Mouse (Mus musculus): ENCODE data around the gene Zfp981.
A peak's percentile ranks its signal among the peaks of the same experiment; 100 is the strongest.
"Not testable (repeated sequence)": the region's sequence is repeated elsewhere in the genome, so short reads cannot be mapped to it uniquely, and the experiment has no call there.

Zfp981 gene

DNA sequence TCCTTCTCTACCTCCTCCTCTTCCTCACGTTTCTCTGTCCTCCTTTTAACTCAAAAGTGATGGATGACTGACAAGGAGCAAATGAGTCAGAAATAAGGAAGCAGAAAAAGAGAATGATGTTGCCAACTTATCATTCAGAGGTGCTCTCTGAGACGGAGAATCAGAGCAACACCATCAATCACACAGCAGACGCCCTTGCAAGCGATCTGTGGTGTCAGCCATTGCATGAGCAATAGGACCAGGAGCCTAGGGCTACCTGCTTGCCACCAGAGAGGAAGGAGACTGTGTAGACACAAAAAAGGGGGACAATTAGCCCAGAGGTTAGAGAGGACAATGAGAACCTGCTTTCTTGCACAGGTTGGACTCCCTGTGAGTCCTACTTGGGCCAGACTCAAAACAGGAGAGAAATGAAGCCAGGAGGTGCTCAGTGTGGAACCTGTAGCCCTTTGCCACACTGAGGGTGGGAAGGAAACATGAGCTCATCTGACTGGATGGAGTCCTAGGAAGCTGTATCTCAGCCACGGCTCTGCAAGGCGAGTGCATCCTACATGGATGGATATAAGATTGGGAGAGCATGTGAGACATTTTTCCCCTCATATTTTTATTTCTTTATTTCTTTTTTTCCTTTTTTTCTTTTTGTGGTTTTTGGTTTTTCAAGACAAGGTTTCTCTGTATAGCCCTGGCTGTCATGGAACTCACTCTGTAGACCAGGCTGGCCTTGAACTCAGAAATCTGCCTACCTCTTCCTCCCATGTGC is 16.5 kb upstream of the Zfp981 start:
- not testable (repeated sequence) for DNase-seq (ENCODE audit: low read depth, low spot score)

- not testable (repeated sequence) for DNase-seq (ENCODE audit: low read depth, low spot score)
These were observed 15.1 kb upstream of the Zfp981 start for GRCm38 (mm10) chr4:146486753-146487152.

GRCm38 (mm10) chr4:146489196-146489595 is 12.6 kb upstream of the Zfp981 start:
- not testable (repeated sequence) for DNase-seq (ENCODE audit: low read depth, low spot score)

GRCm38 (mm10) chr4:146491993-146492392 is 9.8 kb upstream of the Zfp981 start:
- not testable (repeated sequence) for DNase-seq (ENCODE audit: low read depth, low spot score)

GRCm38 (mm10) chr4:146492439-146492838 is 9.4 kb upstream of the Zfp981 start:
- DNase-seq (ENCODE audit: low read depth, low spot score), result no peak

GRCm38 (mm10) chr4:146492851-146493250 is 9.0 kb upstream of the Zfp981 start:
- DNase-seq (ENCODE audit: low read depth, low spot score), result no peak

GRCm38 (mm10) chr4:146493319-146493907 is 8.4 kb upstream of the Zfp981 start:
- DNase-seq (ENCODE audit: low read depth, low spot score), result not testable (repeated sequence)

GRCm38 (mm10) chr4:146494980-146495379 is 6.8 kb upstream of the Zfp981 start:
- no peak for DNase-seq (ENCODE audit: low read depth, low spot score)

DNA sequence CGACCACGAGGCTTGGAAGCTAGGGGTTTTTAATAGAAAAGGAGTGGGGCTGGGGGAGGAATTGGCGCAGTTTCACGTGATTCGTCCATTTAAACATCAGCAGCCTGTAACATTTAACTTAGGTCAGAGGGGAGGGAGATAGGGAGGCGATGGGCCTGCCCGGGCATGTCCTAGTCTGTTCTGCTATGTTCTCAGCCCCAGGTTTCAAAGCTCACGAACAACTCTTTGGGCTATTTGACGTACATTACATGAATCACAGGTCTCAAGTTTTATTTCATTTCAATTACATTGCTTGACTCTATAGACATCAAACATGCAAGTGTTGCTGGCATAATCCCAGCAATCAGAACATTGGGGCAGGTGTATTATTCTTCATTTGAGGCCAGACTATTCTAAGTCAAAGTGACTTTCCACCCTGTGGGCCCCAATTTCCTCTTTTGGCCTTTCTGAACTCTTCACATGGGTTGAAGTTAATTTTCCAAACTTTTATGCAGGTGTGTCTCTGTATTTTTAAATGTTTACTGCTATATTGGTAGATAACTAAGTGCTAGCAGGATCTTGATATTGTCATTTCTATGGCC is 4.0 kb upstream of the Zfp981 start:
- not testable (repeated sequence) for DNase-seq (ENCODE audit: low read depth, low spot score)

DNA sequence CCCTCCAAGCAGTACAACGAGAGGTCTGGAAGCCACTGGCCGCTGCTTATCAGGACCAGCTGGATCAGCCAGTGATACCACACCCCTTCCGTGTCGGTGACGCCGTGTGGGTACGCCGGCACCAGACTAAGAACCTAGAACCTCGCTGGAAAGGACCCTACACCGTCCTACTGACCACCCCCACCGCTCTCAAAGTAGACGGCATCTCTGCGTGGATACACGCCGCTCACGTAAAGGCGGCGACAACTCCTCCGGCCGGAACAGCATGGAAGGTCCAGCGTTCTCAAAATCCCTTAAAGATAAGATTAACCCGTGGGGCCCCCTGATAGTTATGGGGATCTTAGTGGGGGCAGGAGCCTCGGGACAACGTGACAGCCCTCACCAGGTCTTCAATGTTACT is 7.2 kb downstream of the Zfp981 start:
- not testable (repeated sequence) for DNase-seq (ENCODE audit: low read depth, low spot score)

- peak; percentile 49 for DNase-seq (ENCODE audit: low read depth, low spot score)
These were observed 10.0 kb downstream of the Zfp981 start for GRCm38 (mm10) chr4:146511871-146512270.

GRCm38 (mm10) chr4:146516474-146516873 is 14.6 kb downstream of the Zfp981 start:
- no peak for DNase-seq (ENCODE audit: low read depth, low spot score)

DNA sequence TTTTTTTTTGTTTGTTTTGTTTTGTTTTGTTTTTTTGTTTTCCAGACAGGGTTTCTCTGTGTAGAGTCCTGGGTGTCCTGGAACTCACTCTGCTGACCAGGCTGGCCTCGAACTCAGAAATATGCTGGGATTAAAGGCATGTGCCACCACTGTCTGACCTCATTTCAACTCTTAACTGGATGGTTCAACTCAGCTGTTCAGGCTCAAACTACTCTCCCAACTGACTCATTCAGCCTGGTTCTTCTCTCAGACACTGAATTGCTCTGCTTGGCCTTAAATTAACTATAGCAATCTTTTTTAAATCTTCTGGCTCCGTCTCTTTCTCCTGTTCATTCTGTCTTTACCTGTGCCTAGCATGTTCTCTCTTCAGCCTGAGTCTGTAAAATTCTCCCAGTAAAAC is 15.3 kb downstream of the Zfp981 start:
- not testable (repeated sequence) for DNase-seq (ENCODE audit: low read depth, low spot score)

GRCm38 (mm10) chr4:146520723-146521122 is 18.9 kb downstream of the Zfp981 start:
- DNase-seq (ENCODE audit: low read depth, low spot score), result no peak

DNA sequence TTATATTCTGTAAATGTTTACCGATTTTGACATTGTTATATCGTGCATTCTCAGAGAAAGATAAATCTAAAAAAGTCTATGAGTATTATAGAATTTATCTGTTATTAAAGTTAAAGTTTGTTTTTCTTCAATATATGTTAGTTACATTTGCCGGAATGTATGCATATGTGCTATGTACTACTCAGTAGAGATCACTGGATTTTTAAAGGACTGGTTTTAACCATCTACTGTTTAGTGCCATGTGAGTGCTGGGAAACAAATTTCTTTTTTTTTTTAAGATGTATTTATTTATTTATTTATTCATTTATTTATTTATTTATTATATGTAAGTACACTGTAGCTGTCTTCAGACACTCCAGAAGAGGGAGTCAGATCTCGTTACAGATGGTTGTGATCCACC is 32.7 kb downstream of the Zfp981 start:
- DNase-seq (ENCODE audit: low read depth, low spot score), result no peak

DNA sequence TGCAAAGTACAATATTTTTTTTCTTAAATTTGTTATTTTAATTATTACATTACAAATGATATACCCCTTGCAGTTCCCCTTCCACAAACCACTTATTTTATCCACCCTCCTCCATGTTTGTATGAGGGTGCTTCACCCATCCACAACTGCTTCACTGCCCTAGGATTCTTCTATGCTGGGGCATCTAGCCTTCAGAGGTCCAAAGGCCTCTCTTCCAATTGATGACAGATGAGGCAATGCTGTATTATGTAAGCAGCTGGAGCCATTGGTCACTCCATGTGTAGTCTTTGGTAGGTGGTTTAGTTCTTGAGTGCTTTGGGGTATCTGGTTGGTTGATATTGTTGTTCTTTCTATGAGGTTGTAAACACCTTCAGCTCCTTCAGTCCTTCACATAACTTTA is 34.1 kb downstream of the Zfp981 start:
- DNase-seq (ENCODE audit: low read depth, low spot score), result no peak

DNA sequence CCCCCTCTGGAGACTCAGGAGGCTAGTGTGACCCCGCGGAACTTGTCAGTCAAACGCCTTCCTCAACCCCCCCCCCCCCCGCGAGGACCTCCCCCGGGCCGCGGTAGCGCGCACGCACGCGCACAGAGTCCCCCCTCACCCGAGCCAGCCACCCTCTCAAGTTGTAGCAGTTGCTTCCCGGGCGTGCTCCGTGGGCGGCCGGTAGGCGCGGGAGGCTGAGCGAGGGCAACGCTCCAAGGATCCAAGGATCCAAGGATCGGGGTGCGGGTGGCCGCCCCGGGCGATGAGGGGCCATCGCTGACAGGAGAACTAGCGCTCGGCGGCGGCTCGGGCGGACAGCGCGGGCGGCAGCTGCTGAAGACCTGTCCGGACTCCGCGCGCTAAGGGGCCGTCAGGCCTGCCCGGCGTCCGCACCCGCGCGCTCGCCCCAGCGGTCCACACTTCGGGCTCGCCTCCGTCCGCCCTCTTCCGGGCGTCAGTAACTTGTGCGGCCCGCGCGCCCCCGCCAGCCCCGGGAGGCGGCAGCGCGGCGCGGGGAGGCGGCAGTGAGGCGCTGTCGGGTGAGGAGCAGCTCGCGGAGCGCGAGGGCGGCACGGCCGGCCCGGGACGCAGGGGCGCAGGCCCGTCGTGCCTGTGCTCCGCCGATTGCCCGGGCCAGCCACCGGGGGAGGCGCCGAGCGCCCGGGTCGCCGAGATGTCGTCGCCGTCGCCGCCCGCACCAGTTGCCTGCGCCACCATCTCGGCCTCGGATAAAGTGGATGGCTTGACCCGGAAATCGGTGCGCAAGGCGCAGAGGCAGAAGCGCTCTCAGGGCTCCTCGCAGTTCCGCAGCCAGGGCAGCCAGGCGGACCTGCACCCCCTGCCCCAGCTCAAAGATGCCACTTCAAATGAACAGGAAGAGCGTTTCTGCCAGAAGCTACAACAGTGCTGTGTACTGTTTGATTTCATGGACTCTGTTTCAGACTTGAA is 78.4 kb downstream of the Zfp981 start:
- DNase-seq (ENCODE audit: low read depth, low spot score), result not testable (repeated sequence)

All from ZHBTc4 (cell line).